Mouse (Mus musculus): ENCODE results near the gene Tbc1d10c.

Gene Tbc1d10c

GRCm38 (mm10) chr19:4215451-4215840, 24.4 kb upstream of the Tbc1d10c start:
- DNase-seq (ENCODE audit: low spot score): no peak

- no peak for DNase-seq (ENCODE audit: low spot score)
Observed at GRCm38 (mm10) chr19:4214771-4215450, 23.8 kb upstream of the Tbc1d10c start.

GRCm38 (mm10) chr19:4214071-4214770, 23.1 kb upstream of the Tbc1d10c start, which contains the start of the genes Clcf1 and AC109138.7:
Gene Clcf1, plus strand, starts transcription at chr19:4214238.
Gene AC109138.7, plus strand, starts transcription at chr19:4214357.
- peak; percentile 57 for DNase-seq (ENCODE audit: low spot score)

- DNase-seq (ENCODE audit: low spot score): no peak
Observed at GRCm38 (mm10) chr19:4213524-4213974, 22.5 kb upstream of the Tbc1d10c start.

GRCm38 (mm10) chr19:4211891-4212588, 21.0 kb upstream of the Tbc1d10c start:
- no peak for DNase-seq (ENCODE audit: low spot score)

GRCm38 (mm10) chr19:4208563-4208962, 17.5 kb upstream of the Tbc1d10c start:
- DNase-seq (ENCODE audit: low spot score): no peak

GRCm38 (mm10) chr19:4206971-4207370, 15.9 kb upstream of the Tbc1d10c start:
- DNase-seq (ENCODE audit: low spot score): no peak

GRCm38 (mm10) chr19:4204889-4205288, 13.8 kb upstream of the Tbc1d10c start:
- no peak for DNase-seq (ENCODE audit: low spot score)

- DNase-seq (ENCODE audit: low spot score): no peak
Observed at GRCm38 (mm10) chr19:4203604-4204326, 12.7 kb upstream of the Tbc1d10c start.

GRCm38 (mm10) chr19:4203148-4203547, 12.1 kb upstream of the Tbc1d10c start:
- DNase-seq (ENCODE audit: low spot score): no peak

- DNase-seq (ENCODE audit: low spot score): no peak
Observed at GRCm38 (mm10) chr19:4202149-4202548, 11.1 kb upstream of the Tbc1d10c start.

GRCm38 (mm10) chr19:4201291-4201909, 10.3 kb upstream of the Tbc1d10c start, which contains the start of gene Rad9a:
Gene Rad9a, minus strand, starts transcription at chr19:4201662.
- peak; percentile 93 for DNase-seq (ENCODE audit: low spot score)

- no peak for DNase-seq (ENCODE audit: low spot score)
Observed at GRCm38 (mm10) chr19:4197180-4197579, 6.1 kb upstream of the Tbc1d10c start.

- no peak for DNase-seq (ENCODE audit: low spot score)
Observed at GRCm38 (mm10) chr19:4196548-4196947, 5.5 kb upstream of the Tbc1d10c start.

GRCm38 (mm10) chr19:4196048-4196447, 5.0 kb upstream of the Tbc1d10c start:
- DNase-seq (ENCODE audit: low spot score): no peak

GRCm38 (mm10) chr19:4194776-4195650, 3.9 kb upstream of the Tbc1d10c start:
- DNase-seq (ENCODE audit: low spot score): no peak

GRCm38 (mm10) chr19:4194021-4194724, 3.1 kb upstream of the Tbc1d10c start:
- no peak for DNase-seq (ENCODE audit: low spot score)

GRCm38 (mm10) chr19:4193129-4193528, 2.0 kb upstream of the Tbc1d10c start:
- no peak for DNase-seq (ENCODE audit: low spot score)

GRCm38 (mm10) chr19:4192251-4192985, 1.3 kb upstream of the Tbc1d10c start:
- DNase-seq (ENCODE audit: low spot score): no peak
